Mouse (Mus musculus) testis, adult 2 months (tissue): ENCODE measurements around the gene Pofut1.

Experiments used
- CTCF ChIP-seq: fragments of 200-500 bp; IDR thresholded peaks from 2 replicates; pipeline ENCODE4 v1.5.1; 2012; ENCODE audit warnings: low read depth, mild to moderate bottlenecking, inconsistent platforms, low read length, moderate library complexity; ENCODE audit not compliant: control insufficient read depth, insufficient read depth, insufficient replicate concordance
- POLR2A ChIP-seq: fragments of 200-500 bp; IDR thresholded peaks from 2 replicates; pipeline ENCODE4 v1.6.1; 2012; ENCODE audit warnings: low read depth, mild to moderate bottlenecking, inconsistent platforms, low read length, moderate library complexity; ENCODE audit not compliant: control insufficient read depth

DNA sequence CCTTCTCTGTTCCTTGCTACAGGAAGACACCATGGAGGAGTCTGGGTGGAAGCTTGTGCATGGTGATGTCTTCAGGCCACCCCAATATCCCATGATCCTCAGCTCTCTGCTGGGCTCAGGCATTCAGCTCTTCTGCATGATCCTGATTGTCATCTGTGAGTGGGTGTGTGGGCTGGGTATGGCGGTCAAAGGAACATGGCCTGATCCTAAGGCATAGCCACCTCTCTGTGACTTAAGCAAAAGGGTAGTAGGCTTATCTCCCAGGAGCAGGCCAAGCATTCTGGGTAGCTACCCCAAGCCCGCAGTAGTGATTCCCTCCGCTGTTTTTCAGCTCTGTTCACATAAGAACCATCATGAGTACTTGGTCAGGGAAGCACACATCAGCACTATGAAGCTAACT lies 47.1 kb upstream of the Pofut1 start:
- TF ChIP-seq CTCF, result no peak
- TF ChIP-seq POLR2A, result no peak
